Mouse (Mus musculus) heart, postnatal 0 days (tissue): ENCODE data around the gene Hecw2.

Experiments used
- CTCF ChIP-seq: IDR thresholded peaks from 2 replicates; pipeline ENCODE4 v1.5.1; 2016; ENCODE audit warnings: antibody characterized with exemption, control low read depth, low read depth
- EP300 ChIP-seq: IDR thresholded peaks from 2 replicates; pipeline ENCODE4 v1.6.1; 2016; ENCODE audit warnings: antibody characterized with exemption, low read depth

DNA sequence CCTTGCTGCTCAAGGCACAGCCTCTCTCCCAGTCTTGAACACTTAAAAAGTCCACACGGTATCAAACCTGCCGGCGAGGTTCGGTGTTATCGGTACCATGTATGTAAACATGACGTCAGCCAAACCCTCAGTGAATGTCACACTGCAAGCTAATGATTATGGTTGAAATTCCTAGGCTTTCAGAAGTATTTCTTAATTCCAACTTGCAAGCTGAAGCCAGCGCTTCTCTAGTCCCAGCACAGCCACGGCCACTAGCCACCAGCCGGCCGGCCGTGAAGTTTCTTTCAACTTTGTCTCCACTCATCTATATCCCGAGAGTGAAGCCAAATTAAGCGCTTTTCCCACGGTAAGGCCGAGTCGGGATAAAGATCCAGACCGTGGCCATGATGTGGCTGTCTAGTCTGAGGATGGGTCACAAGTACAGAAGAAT is 410.7 kb downstream of the Hecw2 start:
- no peak for TF ChIP-seq CTCF
- TF ChIP-seq EP300, result no peak
